Mouse (Mus musculus) fat pad, adult 2 months (tissue): ENCODE results near the gene Mrps15.
"Not testable (repeated sequence)": the region's sequence is repeated elsewhere in the genome, so short reads cannot be mapped to it uniquely, and the experiment has no call there.

ENCODE experiments used
- DNase-seq: peaks from one replicate; pipeline ENCODE4 v3.0.0-alpha.2; 2011; ENCODE audit warnings: low read depth, low spot score; ENCODE audit errors: extremely low read depth

Gene Mrps15

GRCm38 (mm10) chr4:126068842-126069241, 22.1 kb downstream of the Mrps15 start:
- no peak for DNase-seq

GRCm38 (mm10) chr4:126077833-126078232, 31.1 kb downstream of the Mrps15 start:
- DNase-seq: no peak

DNA sequence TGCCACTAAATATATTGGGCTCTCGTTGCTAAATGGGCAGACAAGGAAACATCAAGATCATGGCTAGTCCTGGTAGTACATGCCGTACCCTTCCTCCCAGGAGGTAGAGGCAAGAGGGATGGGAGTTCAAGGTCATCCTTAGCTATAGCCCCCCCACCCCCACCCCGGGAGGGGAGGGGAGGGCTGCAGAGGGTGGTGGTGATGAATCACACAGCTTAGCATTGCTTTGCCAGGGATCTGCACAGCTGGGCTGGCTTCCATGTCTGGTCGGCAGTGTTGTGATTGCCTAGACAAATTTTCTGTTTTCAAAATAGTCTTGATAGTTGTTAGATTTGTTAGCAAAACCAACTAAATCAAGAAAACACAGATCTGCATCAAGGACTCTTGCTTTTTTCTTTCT, 32.5 kb downstream of the Mrps15 start:
- no peak for DNase-seq

GRCm38 (mm10) chr4:126081601-126082000, 34.9 kb downstream of the Mrps15 start:
- no peak for DNase-seq

- no peak for DNase-seq
These were observed 36.3 kb downstream of the Mrps15 start for GRCm38 (mm10) chr4:126083021-126083420.

- DNase-seq: peak; percentile 87
These were observed 37.7 kb downstream of the Mrps15 start for GRCm38 (mm10) chr4:126084382-126084781.

DNA sequence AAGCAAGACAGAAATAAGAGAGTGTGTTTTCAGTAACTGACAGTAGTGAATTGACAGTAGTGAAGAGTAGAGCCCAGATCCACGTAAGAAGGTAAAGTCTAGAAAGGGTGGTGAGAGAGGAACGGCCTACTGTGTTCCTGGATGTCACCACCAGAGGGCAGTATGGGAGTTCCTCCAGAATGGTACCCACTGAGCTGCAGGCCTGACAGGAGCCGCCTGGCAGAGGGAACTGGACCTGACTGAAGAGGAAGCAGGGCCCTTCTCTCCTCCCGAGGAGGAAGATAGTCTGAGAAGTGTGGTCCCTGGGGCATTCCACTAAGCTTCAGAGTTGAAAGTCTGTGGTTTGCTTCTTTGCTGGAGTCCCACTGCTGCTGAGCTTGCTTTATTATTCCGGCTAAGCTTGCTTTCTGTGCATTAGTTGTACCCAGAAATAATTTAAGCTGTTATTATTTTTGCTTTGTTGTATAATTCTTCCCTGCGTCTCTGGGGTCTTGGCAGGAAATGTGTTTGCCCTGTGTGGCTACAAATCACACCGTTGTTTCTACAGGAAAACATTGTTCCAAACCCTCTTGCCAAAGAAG, 39.4 kb downstream of the Mrps15 start:
- DNase-seq: no peak

- DNase-seq: no peak
These were observed 43.5 kb downstream of the Mrps15 start for GRCm38 (mm10) chr4:126090101-126090847.

GRCm38 (mm10) chr4:126090848-126091124, 44.1 kb downstream of the Mrps15 start:
- no peak for DNase-seq

GRCm38 (mm10) chr4:126091873-126092272, 45.1 kb downstream of the Mrps15 start:
- no peak for DNase-seq

- DNase-seq: not testable (repeated sequence)
These were observed 49.1 kb downstream of the Mrps15 start for GRCm38 (mm10) chr4:126095622-126096430.

DNA sequence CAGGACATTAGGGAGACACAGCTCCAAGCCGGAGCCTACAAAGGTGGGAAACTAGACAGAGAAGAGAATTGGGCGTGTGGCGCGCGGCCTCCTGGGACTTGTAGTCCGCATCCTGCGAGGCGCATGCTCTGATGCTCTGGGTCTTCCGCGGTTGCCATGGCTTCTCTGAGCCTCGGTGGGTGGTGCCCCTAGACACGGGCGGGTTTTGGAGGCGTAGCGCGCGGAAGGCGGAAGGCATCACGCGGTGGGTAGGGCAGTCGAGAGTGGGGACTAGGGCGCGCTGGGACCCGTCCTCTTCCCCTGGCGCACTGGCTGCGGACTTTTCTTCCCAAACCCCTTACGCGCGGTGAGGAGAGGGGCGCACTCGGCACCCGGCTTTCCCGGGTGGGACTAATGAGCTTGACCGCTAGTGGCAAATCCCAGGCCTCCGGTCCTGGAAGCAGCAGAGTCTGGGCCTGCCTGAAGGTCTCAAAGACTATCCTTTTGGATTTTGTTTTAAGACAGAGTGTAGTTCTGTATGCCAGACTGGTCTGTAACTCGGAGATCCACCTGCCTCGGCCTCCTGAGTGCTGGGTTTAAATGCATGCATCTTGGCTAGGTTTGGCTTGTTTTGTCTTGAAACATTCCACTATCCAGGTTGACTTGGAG, 49.9 kb downstream of the Mrps15 start, which contains the start of gene Lsm10:
Gene Lsm10, plus strand, starts transcription at position 160 of the 648 bp plus-strand sequence.
- no peak for DNase-seq

DNA sequence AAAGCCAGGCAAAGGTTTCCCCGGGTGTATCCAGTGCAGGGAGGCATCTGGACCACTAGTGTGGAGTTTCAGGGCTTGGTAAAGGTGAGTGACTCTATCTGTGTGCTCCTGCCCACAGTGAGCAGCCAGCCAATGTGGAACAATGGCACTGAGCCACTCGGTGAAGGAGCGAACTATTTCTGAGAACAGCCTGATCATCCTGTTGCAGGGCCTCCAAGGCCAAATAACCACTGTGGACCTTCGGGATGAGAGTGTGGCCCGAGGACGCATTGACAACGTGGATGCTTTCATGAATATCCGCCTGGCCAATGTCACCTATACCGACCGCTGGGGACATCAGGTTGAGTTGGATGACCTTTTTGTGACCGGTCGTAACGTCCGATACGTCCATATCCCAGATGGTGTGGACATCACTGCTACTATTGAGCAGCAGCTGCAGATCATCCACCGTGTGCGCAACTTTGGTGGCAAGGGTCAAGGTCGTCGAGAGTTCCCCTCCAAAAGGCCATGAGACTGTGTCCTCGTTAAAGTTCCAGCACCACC, 51.1 kb downstream of the Mrps15 start:
- no peak for DNase-seq

DNA sequence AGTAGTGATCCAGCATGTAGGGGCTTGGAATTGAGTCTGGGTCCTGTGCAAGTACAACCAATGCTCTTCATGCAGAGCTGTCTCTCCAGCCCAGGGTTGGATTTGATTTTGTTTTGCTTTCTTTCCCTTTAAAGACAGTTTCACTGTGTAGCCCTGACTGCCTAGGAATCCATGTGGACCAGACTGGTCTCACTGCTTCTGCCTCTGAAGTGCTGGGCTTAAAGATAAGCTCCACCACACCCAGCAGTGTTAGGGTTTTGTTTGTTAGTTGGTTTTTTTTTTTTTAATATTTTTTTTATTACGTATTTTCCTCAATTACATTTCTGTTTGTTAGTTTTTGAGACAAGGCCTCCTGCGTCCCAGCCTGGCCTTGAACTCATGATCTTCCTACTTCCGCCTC, 52.6 kb downstream of the Mrps15 start:
- DNase-seq: no peak

- no peak for DNase-seq
These were observed 54.0 kb downstream of the Mrps15 start for GRCm38 (mm10) chr4:126100764-126101163.

GRCm38 (mm10) chr4:126102061-126102841, 55.5 kb downstream of the Mrps15 start:
- no peak for DNase-seq

DNA sequence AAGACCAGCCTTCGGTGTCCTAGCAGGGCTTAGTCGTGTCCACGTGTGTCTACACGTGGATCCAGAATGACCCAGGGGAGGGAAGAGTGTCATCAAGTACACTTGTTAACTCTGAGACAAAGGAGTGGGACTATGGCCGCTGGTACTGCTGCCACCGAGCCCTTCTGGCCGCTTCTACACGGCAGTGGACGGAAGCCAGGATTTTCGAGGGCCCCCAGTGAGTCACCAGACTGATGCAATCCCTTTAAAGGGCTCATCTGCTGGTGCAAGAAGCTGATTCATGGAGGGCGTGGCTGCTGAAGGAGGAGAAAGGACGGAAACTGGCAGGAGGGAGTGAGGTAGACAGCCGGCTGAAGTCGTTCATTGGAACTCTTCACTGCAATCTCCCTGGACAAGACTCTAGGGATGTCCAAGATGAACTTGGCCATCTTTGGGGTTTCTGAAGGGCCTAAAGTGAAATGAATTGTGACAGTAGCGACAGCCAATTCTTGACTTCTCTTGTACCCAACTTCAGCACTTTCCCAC, 56.4 kb downstream of the Mrps15 start:
- DNase-seq: no peak

DNA sequence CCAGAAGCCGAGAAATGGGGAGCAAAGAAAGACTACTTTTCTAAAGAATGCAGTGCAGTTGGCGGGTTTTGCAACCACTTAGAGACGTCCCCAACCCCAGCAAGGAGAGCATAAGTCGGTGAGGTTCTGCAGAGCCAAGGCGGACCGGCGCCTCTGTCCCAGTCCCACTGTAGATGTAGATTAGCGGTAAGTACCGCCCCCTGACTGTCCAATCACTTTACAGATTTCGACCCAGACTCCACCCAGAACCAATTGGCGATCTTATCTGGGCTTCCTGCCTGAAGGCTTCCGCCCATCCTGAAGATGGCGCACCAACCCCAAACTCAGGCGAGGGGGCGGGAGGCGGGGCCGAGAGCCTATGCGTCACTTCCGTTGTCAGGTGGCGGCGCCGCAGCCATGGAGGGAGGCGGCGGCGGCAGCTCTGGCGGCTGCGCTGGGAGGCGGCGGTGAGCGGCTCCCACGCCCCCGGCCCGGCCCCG, 56.9 kb downstream of the Mrps15 start, which contains the start of gene Stk40:
Gene Stk40, plus strand, starts transcription at position 368 of the 479 bp plus-strand sequence.
- DNase-seq: peak; percentile 85

- no peak for DNase-seq
These were observed 57.7 kb downstream of the Mrps15 start for GRCm38 (mm10) chr4:126104261-126105075.
